Comparison of ENCODE assay signal across 8 mouse cellular contexts in genomic region chr13:58149033-58149558, GRCm38 (mm10). TPM values are rescaled to one million over a fixed set of nuclear protein-coding genes. Genes with fewer than 3 reads are reported as not detected.
DNase-seq lines count a peak whose midpoint lies in the region; ATAC-seq lines count a peak whose summit lies in the region.

No protein-coding gene starts in this region.

- ATAC-seq in granulocyte monocyte progenitor cell, adult 5-6 weeks (replicated peaks; ENCODE audit: poor library complexity, severe bottlenecking): peak; percentile 68

- peak; percentile 25 for DNase-seq in adrenal gland, postnatal 14 days
- no peak for DNase-seq in adrenal gland, postnatal 4 days (ENCODE audit: low spot score in 2 of 2)
- peak; percentile 28 to 29 for DNase-seq in cerebellum, adult 18-20 months
- peak; percentile 26 for DNase-seq in kidney, postnatal 14 days
- DNase-seq in mesoderm, embryonic 11.5 days (ENCODE audit: low read depth, low spot score): peak; percentile 37
- no peak for DNase-seq in urinary bladder, postnatal 14 days (ENCODE audit: low spot score)
- DNase-seq in urinary bladder, adult 2 months (ENCODE audit: low spot score): no peak

RNA-seq across cellular contexts. Expression of gene Idnk, which starts 8.4 kb away (rescaled TPM):
- 45.4 and 48.0 TPM in 2 replicates for total RNA-seq in adrenal gland, postnatal 14 days (2021)
- 10 to 100 TPM; 51.0 to 58.0 TPM for total RNA-seq in adrenal gland, postnatal 4 days (2021)
- 44.7 and 45.9 TPM in 2 replicates for total RNA-seq in granulocyte monocyte progenitor cell, adult 5-6 weeks (2014; fragmentation: Nextera tagmentation)
- 41.6 and 44.6 TPM in 2 replicates for total RNA-seq in granulocyte monocyte progenitor cell, adult 5-6 weeks (2017)
- 35.3 and 38.1 TPM in 2 replicates for polyA plus RNA-seq in urinary bladder, adult 2 months (2012; rRNA removed)

RNA-seq across cellular contexts. Expression of gene Hnrnpa0, which starts 20.7 kb away (rescaled TPM):
- 121 and 133 TPM in 2 replicates for total RNA-seq in adrenal gland, postnatal 14 days (2021)
- 100 to 1,000 TPM; 214 TPM for total RNA-seq in adrenal gland, postnatal 4 days (2021)
- 112 and 130 TPM in 2 replicates for total RNA-seq in granulocyte monocyte progenitor cell, adult 5-6 weeks (2014; fragmentation: Nextera tagmentation)
- 77.9 and 83.8 TPM in 2 replicates for total RNA-seq in granulocyte monocyte progenitor cell, adult 5-6 weeks (2017)
- 77.7 and 79.7 TPM in 2 replicates for polyA plus RNA-seq in urinary bladder, adult 2 months (2012; rRNA removed)

RNA-seq across cellular contexts. Expression of gene Klhl3, which starts 35.7 kb away (rescaled TPM):
- total RNA-seq in adrenal gland, postnatal 14 days (2021): 2.4 and 3.1 TPM in 2 replicates
- total RNA-seq in adrenal gland, postnatal 4 days (2021): 1 to 10 TPM; 4.1 to 5.0 TPM
- 7.4 and 7.8 TPM in 2 replicates for total RNA-seq in granulocyte monocyte progenitor cell, adult 5-6 weeks (2014; fragmentation: Nextera tagmentation)
- 4.1 and 4.9 TPM in 2 replicates for total RNA-seq in granulocyte monocyte progenitor cell, adult 5-6 weeks (2017)
- 1.6 and 2.1 TPM in 2 replicates for polyA plus RNA-seq in urinary bladder, adult 2 months (2012; rRNA removed)

Comparison
In these comparisons a context has a peak if more than half of its experiments do, and no peak if none do; other contexts are left out.
1. DNase-seq: peak in adrenal gland, postnatal 14 days (single experiment), cerebellum, adult 18-20 months (2 of 2), kidney, postnatal 14 days (single experiment) and mesoderm, embryonic 11.5 days (single experiment); none in adrenal gland, postnatal 4 days (0 of 2), urinary bladder, postnatal 14 days (single experiment) and urinary bladder, adult 2 months (single experiment).